Mouse (Mus musculus) spleen, postnatal 14 days (tissue): ENCODE measurements around the gene Acsf3.

ENCODE experiments used
- DNase-seq, 2 experiments: peaks; one replicate each; pipeline ENCODE4 v3.0.0; 2021 to 2022; ENCODE audit warnings: low spot score in 2 of 2

Gene Acsf3

GRCm38 (mm10) chr8:122850641-122851240 lies 75.5 kb downstream of the Acsf3 start:
- DNase-seq = no peak

- no peak for DNase-seq
Observed at GRCm38 (mm10) chr8:122851692-122852545, 76.6 kb downstream of the Acsf3 start.

DNA sequence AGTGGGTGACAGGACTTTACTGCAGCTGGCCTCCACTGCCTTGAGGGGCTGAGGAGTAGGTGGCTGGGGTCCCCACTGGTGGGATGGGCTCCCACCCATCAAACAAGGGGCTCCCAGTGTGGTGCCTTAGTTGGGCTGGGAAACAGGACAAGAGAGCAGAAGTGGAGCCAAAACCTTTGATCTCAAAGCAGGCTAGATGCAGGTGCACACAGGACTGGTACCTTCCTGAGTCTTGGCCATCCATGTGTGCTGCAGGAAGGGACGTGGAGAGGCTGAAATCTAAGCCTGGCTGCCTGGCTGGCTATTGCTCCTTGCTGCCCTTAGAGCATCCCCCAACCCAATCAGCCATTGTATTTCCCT lies 77.2 kb downstream of the Acsf3 start:
- DNase-seq = no peak

DNA sequence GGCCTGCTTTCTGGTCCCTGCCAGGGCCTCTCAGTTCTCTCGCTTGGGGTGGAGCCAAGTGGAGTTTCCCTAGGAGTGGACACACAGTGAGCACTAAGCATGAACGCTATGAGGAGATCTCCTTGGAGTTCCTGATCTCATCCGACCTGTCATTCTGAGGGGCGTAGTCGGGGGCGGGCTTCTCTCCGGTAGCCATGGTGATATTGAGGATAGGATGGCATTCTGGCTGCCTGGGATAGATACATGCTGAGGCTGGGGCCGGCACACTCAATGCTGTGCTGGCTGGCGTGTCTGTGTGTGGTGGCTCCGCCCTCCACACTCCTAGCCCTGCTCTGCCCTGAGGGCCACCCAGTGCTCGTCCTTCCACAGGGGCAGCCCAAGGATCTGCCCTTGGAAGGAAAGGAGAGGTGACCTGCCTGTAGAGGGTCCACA lies 78.1 kb downstream of the Acsf3 start:
- DNase-seq = no peak

DNA sequence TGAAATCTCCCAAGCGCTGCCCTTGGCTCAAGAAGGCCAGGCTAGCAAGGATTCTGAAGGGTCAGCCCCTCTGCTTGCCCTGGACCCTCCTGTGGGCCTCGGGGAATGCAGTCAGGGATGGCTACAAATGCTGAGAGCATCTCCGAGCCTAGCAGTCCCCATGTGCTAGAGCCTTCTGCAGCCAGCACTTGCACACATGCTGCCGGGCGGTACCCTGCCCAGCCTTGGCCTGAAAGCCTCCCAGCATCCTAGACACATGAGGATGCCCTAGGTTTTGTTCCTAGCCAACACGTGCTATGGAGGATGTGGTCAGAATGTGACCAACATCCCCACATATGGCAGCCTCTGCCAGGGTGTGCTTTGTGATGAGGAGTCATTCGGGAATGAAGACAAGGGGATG lies 79.1 kb downstream of the Acsf3 start:
- DNase-seq = no peak

DNA sequence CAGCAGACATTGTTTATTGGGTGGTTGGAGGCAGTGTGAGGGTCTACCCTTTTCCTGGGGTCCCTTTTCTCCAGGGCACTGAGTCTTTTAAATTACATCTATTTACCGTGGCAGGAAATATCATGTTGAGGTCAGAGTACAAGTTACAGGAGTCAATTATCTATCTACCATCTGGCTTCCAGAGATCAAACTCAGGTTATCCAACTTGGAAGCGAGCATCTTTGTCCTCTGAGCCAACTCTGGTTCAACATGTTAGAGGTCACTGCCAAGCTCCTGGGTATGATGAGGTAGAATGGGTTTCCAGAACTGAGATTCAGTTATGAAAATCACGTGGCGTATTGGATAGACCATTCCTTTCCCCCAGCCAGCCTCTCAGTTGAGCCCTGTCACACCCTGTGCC lies 79.8 kb downstream of the Acsf3 start:
- no peak for DNase-seq

DNA sequence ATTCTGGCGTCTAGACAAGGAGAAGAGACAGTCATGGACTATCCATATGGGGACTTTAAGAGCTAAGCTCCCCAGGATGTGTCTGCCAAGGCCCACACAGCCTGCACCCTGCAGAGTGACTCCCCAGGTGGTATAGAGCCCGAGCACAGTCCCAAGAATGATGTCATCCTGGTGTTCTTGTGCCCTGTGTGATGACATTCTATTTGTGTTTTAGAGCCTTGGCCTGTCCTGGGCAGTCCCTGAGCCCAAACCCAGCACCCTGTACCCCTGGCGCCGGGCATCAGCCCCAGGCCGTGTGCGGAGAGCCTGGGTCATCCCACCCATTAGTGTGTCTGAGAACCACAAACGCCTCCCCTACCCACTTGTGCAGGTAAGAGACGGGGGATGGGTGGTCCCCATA lies 81.0 kb downstream of the Acsf3 start:
- no peak for DNase-seq

GRCm38 (mm10) chr8:122859843-122860242 lies 84.6 kb downstream of the Acsf3 start:
- no peak for DNase-seq

DNA sequence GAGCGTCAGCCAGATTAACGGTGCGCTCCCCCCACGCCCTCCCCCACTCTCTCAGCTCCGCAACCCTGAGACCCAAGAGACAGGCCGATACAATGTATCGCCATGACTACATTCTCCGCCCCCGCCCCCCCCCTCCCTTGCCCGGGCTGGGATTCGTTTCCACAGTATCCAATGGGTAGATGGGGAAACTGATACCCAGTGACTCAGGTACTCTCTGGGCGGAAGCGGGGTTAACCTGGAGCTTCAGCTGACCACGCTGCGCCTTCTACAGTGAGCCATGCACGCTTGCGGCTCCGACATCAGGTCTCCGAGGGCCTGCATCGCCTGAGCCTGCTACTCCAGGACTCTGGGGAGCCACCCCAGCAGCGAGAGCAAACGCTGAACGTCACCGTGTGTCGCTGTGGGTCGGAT lies 89.4 kb downstream of the Acsf3 start:
- no peak for DNase-seq

DNA sequence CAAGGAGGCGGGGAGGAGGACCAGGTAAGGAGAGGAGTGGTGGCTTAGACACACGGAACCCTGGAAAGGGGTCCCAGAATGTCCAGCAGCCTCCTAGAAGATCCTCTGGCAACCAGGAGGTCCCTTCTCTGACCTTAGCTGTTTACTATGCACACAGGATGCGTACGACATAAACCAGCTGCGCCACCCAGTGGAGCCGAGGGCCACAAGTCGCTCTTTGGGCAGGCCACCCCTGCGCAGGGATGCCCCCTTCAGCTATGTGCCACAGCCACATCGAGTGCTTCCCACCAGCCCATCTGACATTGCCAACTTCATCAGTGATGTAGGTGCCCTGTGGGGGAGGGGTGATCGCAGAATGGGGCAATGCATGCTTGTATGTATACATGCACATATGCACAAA lies 90.2 kb downstream of the Acsf3 start:
- DNase-seq = peak in 1 of 2 experiments; percentile 26

GRCm38 (mm10) chr8:122866231-122866630 lies 90.9 kb downstream of the Acsf3 start:
- no peak for DNase-seq
